Mouse (Mus musculus) liver, postnatal 0 days (tissue): ENCODE results near the gene Fermt3.
A peak's percentile ranks its signal among the peaks of the same experiment; 100 is the strongest.

Experiments used
- CTCF ChIP-seq: sonication (generic); IDR thresholded peaks from 2 replicates; pipeline ENCODE4 v1.5.1; 2016; ENCODE audit warnings: antibody characterized with exemption, low read depth
- EP300 ChIP-seq: IDR thresholded peaks from 2 replicates; pipeline ENCODE4 v1.6.1; 2016; ENCODE audit warnings: antibody characterized with exemption, low read depth, mild to moderate bottlenecking

DNA sequence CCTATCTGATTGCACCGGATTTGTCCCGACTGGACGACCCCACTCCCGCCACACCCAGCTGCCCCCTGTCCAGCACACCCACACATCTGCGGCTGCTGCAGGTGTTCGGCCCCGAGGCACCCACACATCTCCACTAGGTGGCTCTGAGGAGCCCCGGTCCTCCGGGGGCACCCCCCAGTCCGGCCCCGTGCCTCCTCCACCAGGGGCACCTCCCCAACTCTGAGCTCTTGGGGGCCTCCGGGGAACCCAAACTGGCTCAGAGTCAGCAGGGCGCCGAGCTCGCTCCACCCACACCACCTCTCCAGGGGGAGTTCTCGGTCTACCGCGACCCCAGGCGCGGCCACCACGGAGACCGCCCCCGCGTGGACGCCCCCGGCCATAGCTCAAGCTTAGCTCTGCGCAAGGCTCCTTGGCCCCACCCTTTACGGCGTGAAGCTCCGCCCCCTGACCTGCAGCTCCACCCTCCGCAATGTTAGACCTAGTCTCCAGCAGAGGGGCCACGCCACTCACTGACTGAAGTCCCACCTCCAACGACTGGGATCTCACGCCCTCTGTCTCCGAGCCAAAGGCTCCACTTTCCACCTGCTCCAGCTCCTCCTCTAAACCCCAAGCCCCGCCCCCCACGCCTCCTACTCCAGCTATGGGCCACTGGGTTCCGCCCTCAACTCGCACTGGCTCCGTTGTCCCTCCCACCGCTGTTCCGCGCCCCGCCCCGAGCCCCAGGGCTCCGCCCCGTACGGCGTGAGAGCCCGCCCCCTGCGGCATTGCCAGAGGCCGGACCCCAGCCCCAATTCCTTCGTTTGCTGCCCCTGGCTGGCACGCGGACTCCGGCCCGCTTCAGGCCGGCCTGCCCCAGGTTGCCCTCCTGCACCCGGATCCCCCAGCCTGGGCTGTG is 39.5 kb downstream of the Fermt3 start:
- peak; percentile 82 for TF ChIP-seq CTCF
- TF ChIP-seq EP300, result no peak
